27 mouse cellular contexts compared by ENCODE assay signal in genomic region chr16:89904121-89904520, GRCm38 (mm10).
DNase-seq lines count a peak whose midpoint lies in the region; ATAC-seq lines count a peak whose summit lies in the region.
"Had no signal": no experiment of that assay in that cellular context is flagged by ENCODE, and none has a peak within 500 bp of the region (broad histone marks: within the 10 kb centered on the region; RNA-seq: fewer than 3 reads in every experiment).

No protein-coding gene starts in this region.

- H3K9me3 ChIP-seq in forebrain, embryonic 15.5 days, result no peaks in the 10 kb centered on the region
- H3K9me3 ChIP-seq in forebrain, embryonic 16.5 days (ENCODE audit: control insufficient read depth, low read length), result no peaks in the 10 kb centered on the region
- H3K9me3 ChIP-seq: heart, embryonic 10.5 days; limb, embryonic 13.5 days; liver, embryonic 12.5 days; midbrain, embryonic 10.5 days had no signal

- 94% methylated on average over 12 of the region's 12 CpGs for WGBS in forebrain, embryonic 15.5 days
- WGBS in forebrain, embryonic 16.5 days, result 95% methylated on average over 12 of the region's 12 CpGs

- no peak overlapping the region for H3K4me2 ChIP-seq in forebrain, embryonic 15.5 days (replicated peaks)
- H3K4me2 ChIP-seq in forebrain, embryonic 16.5 days (ENCODE audit: low read length), result no peak overlapping the region
- H3K4me2 ChIP-seq: hindbrain, embryonic 14.5 days; limb, embryonic 13.5 days; liver, embryonic 12.5 days; lung, embryonic 14.5 days had no signal

- no peak overlapping the region for H3K27ac ChIP-seq in forebrain, embryonic 15.5 days (replicated peaks)
- no peak overlapping the region for H3K27ac ChIP-seq in forebrain, embryonic 16.5 days (ENCODE audit: low read length)
- H3K27ac ChIP-seq: heart, embryonic 10.5 days; hindbrain, embryonic 14.5 days; limb, embryonic 13.5 days; liver, embryonic 12.5 days; midbrain, embryonic 10.5 days had no signal

- no peaks in the 10 kb centered on the region for H3K27me3 ChIP-seq in forebrain, embryonic 15.5 days
- no peaks in the 10 kb centered on the region for H3K27me3 ChIP-seq in forebrain, embryonic 16.5 days (replicated peaks; ENCODE audit: control insufficient read depth, insufficient read depth, low read length)
- H3K27me3 ChIP-seq: limb, embryonic 13.5 days; liver, embryonic 12.5 days had no signal

- peak; percentile 67 for ATAC-seq in granulocyte monocyte progenitor cell, adult 5-6 weeks (replicated peaks; ENCODE audit: poor library complexity, severe bottlenecking)
- no peak for ATAC-seq in forebrain, embryonic 15.5 days (replicated peaks)
- no peak for ATAC-seq in forebrain, embryonic 16.5 days
- ATAC-seq: intestine, embryonic 16.5 days; liver, embryonic 12.5 days; midbrain, embryonic 16.5 days had no signal

- peak; percentile 21 for DNase-seq in CD4-positive helper T cell, adult 2 months (ENCODE audit: low read depth, low spot score)
- DNase-seq in Muller cell, postnatal 12 days (ENCODE audit: inconsistent ontology term), result peak; percentile 43
- peak; percentile 32 for DNase-seq in naive thymus-derived CD4-positive, alpha-beta T cell, adult 2 months (ENCODE audit: low read depth)
- no peak for DNase-seq in thymus, postnatal 10 days (ENCODE audit: low spot score in 2 of 2)
- DNase-seq in thymus, adult 18-20 months, result no peak
- DNase-seq: adrenal gland, adult 8-10 months; cerebellum, adult 11-12 months; cerebellum, postnatal 10 days; heart, postnatal 4 days; kidney, adult 9 months; kidney, postnatal 14 days; layer of hippocampus, adult 9-11 months; lung, embryonic 14.5 days; lung, postnatal 36 days; right cerebral cortex, adult 18-20 months; thymus, postnatal 4 days had no signal

- no peak overlapping the region for H3K4me3 ChIP-seq in forebrain, embryonic 15.5 days
- no peak overlapping the region for H3K4me3 ChIP-seq in forebrain, embryonic 16.5 days (replicated peaks; ENCODE audit: low read length)
- H3K4me3 ChIP-seq: heart, embryonic 10.5 days; limb, embryonic 13.5 days; liver, embryonic 12.5 days; midbrain, embryonic 10.5 days; myocyte had no signal

- peaks cover 37% of the 10 kb centered on the region for H3K4me1 ChIP-seq in forebrain, embryonic 15.5 days
- H3K4me1 ChIP-seq in forebrain, embryonic 16.5 days (replicated peaks; ENCODE audit: control insufficient read depth, insufficient read depth, low read length), result peaks cover 21% of the 10 kb centered on the region
- H3K4me1 ChIP-seq: liver, embryonic 12.5 days had no signal

- H3K36me3 ChIP-seq in forebrain, embryonic 15.5 days, result no peaks in the 10 kb centered on the region
- no peaks in the 10 kb centered on the region for H3K36me3 ChIP-seq in forebrain, embryonic 16.5 days (ENCODE audit: control insufficient read depth, insufficient read depth)
- H3K36me3 ChIP-seq: heart, embryonic 10.5 days; liver, embryonic 12.5 days; midbrain, embryonic 10.5 days had no signal

- no peak overlapping the region for H3K9ac ChIP-seq in forebrain, embryonic 15.5 days (replicated peaks)
- no peak overlapping the region for H3K9ac ChIP-seq in forebrain, embryonic 16.5 days (replicated peaks; ENCODE audit: low read depth, low read length)
- H3K9ac ChIP-seq: hindbrain, embryonic 14.5 days; limb, embryonic 13.5 days; liver, embryonic 12.5 days; lung, embryonic 14.5 days had no signal

Comparison
In these comparisons a context has a peak if more than half of its experiments do, and no peak if none do; other contexts are left out.
1. DNase-seq: peak in CD4-positive helper T cell, adult 2 months (single experiment), Muller cell, postnatal 12 days (single experiment) and naive thymus-derived CD4-positive, alpha-beta T cell, adult 2 months (single experiment); none in thymus, postnatal 10 days (0 of 2) and thymus, adult 18-20 months (0 of 2).